Mouse (Mus musculus) heart, embryonic 11.5 days (tissue): ENCODE results near the gene Slc29a1. TPM values are rescaled to one million over a fixed set of nuclear protein-coding genes. Genes with fewer than 3 reads are reported as not detected.
A peak's percentile ranks its signal among the peaks of the same experiment; 100 is the strongest.

Experiments
- ATAC-seq: fragments of 200-750 bp; cut with Nextera tagmentation; replicated peaks from 2 replicates; pipeline ENCODE4 v1.8.0; 2017; ENCODE audit warnings: moderate library complexity; ENCODE audit not compliant: insufficient number of reproducible peaks, low FRiP score, low TSS enrichment
- H3K27ac ChIP-seq: fragments of 300-500 bp; sonication (generic); 2 replicates; pipeline ENCODE4 v1.5.1; 2014; ENCODE audit warnings: mild to moderate bottlenecking, low read depth, low read length
- H3K27me3 ChIP-seq: fragments of 300-500 bp; sonication (generic); 2 replicates; pipeline ENCODE4 v1.6.1; 2014; ENCODE audit warnings: mild to moderate bottlenecking, low read length, mixed read lengths; ENCODE audit not compliant: control insufficient read depth, insufficient read depth
- H3K36me3 ChIP-seq: fragments of 300-500 bp; sonication (generic); 2 replicates; pipeline ENCODE4 v1.6.1; 2014; ENCODE audit warnings: mild to moderate bottlenecking, low read length, moderate library complexity, mixed read lengths; ENCODE audit not compliant: control insufficient read depth, insufficient read depth
- H3K4me1 ChIP-seq: fragments of 300-500 bp; sonication (generic); 2 replicates; pipeline ENCODE4 v1.6.1; 2014; ENCODE audit warnings: low read length; ENCODE audit not compliant: control insufficient read depth, insufficient read depth
- H3K4me2 ChIP-seq: fragments of 300-500 bp; sonication (generic); 2 replicates; pipeline ENCODE4 v1.6.1; 2014; ENCODE audit warnings: mild to moderate bottlenecking, moderate library complexity
- H3K4me3 ChIP-seq: fragments of 300-500 bp; sonication (generic); 2 replicates; pipeline ENCODE4 v1.5.1; 2014; ENCODE audit warnings: low read depth, low read length
- H3K9ac ChIP-seq: fragments of 300-500 bp; sonication (generic); 2 replicates; pipeline ENCODE4 v1.6.1; 2014; ENCODE audit warnings: mild to moderate bottlenecking, low read depth, low read length, moderate library complexity
- H3K9me3 ChIP-seq: fragments of 300-500 bp; sonication (generic); replicated peaks from 2 replicates; pipeline ENCODE4 v1.6.1; 2016; ENCODE audit warnings: low read length; ENCODE audit not compliant: control insufficient read depth
- WGBS: fragments of 180-500 bp; shearing (Covaris S2); extraction: QIAGEN DNeasy Blood & Tissue Kit; methylation state at CpG from one replicate; pipeline ENCODE4 v1.1.7; 2014; ENCODE audit not compliant: insufficient replicate concordance; 5-methylcytosine and 5-hydroxymethylcytosine counted together
- polyA plus RNA-seq: library from polyadenylated mRNA; unstranded; fragments of >200 nt; fragmentation: Nextera tagmentation; extraction: Ambion mirVana; gene quantifications from 2 replicates; pipeline ENCODE4 v1.2.1, GENCODE M21; 2014

Slc29a1 gene
- polyA plus RNA-seq, 1 experiment from 2014 or later = 61.2 TPM

DNA sequence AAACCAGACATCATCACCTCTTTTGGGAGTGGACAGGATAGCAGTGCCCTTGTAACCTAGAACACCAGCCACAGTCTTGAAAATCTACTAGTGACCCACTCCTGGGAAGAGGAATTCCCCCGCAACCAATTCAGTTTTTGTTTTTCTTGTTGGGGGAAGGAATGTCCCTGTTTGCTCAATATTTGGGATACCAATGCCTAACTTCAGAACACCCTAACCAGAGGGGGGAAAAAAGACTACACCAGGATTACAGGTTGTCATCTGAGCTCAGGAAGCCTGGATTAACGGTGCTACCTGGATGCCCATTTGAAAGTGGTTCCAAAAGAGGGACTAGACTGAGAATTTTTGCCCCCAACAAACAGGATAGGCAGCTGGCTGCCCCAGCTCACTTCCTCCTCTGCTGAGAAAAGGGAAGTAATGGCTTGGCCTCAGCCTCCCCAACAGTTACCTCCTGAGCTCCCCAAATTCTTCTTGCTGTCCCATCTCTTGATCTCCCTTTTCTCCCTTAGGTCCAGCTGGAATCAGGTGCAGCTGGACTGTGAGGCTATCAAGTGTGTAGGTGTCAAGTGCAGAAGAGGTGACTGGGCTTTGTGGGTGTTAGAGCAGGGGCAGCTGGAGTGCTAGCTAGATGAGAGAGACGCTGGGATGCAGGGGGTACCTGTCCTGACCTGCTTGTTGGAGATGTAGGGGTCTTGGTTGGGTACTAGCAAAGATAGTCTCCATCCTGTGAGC lies 42.7 kb downstream of the Slc29a1 start:
- Histone ChIP-seq H3K9me3 (no peaks in the 10 kb centered on the region), H3K36me3 (no peaks in the 10 kb centered on the region), H3K9ac (no peak overlapping the region), H3K4me3 (peak overlapping the region; percentile 60), H3K27ac (no peak overlapping the region), H3K4me2 (peak overlapping the region; percentile 94), H3K4me1 (peaks cover 6% of the 10 kb centered on the region; the same call in 1 of the 2 replicates), H3K27me3 (peaks cover 22% of the 10 kb centered on the region)
- WGBS = 71% methylated on average over 3 of the region's 3 CpGs
- ATAC-seq = no peak

DNA sequence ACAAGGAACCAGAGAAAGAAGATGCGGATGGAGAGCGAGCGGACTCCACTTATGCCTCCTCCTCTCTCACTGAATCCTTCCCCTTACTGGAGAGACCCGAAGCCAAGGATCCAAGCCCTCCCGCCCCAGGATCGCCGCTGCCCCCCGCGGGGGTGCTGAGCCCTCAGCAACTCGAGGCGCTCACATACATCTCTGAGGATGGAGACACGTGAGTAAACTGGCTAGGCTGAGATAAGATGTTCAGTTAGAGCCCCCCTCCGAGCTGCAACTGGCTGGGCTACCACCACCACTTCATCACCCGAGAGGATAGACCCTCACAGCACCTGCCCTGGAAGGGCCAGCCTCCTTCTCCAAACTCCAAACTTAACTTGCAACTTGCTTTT lies 43.3 kb downstream of the Slc29a1 start:
- Histone ChIP-seq H3K9ac (peak overlapping the region; percentile 65), H3K4me2 (peak overlapping the region; percentile 94), H3K4me3 (peak overlapping the region; percentile 60), H3K27ac (no peak overlapping the region), H3K27me3 (peaks cover 22% of the 10 kb centered on the region), H3K9me3 (no peaks in the 10 kb centered on the region), H3K4me1 (peaks cover 6% of the 10 kb centered on the region; the same call in 1 of the 2 replicates), H3K36me3 (no peaks in the 10 kb centered on the region)
- ATAC-seq = no peak
- WGBS = 2% methylated on average over 14 of the region's 14 CpGs

DNA sequence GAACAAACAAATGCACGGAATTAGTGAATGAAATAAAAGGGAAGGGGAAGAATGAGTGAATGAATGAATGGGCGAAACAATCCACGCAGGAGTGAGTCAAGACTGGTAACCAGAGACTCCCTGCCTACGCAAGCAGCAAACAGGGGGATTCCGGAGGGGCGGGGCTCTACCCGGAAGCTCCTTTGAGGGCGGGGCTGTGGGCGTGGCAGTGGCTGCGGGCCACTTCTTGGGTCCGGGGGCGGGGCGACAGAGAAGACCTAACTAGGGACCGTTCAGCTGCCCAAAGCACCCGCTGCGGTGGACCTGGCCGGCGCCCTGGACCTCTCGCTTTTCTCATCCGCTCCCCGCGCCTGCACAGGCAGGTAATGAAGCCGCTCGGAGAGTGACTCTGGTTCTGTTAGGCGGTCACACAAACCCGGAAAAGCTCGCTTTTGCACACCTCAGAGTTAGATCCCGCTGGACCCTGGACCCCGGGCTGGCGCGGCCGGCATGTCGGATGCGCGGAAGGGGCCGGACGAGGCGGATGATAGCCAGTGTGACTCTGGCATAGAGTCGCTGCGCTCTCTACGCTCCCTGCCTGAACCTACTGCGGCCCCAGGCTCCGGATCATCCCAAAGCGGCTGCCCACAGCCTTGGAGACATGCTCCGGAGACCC lies 43.8 kb downstream of the Slc29a1 start, which contains the start of gene Nfkbie:
Gene Nfkbie, plus strand, starts transcription at position 252 of the 655 bp plus-strand sequence.
- under 1% methylated on average over 45 of the region's 45 CpGs for WGBS
- H3K27me3 ChIP-seq = peaks cover 22% of the 10 kb centered on the region
- H3K36me3 ChIP-seq = no peaks in the 10 kb centered on the region
- peak within 1 kb of the TSS; percentile 65 for H3K9ac ChIP-seq
- H3K27ac ChIP-seq = no peak within 1 kb of the TSS
- H3K4me1 ChIP-seq = peaks cover 6% of the 10 kb centered on the region; the same call in 1 of the 2 replicates
- H3K9me3 ChIP-seq = no peaks in the 10 kb centered on the region
- peak within 1 kb of the TSS; percentile 94 for H3K4me2 ChIP-seq
- peak; percentile 74 for ATAC-seq
- H3K4me3 ChIP-seq = peak within 1 kb of the TSS; percentile 60

DNA sequence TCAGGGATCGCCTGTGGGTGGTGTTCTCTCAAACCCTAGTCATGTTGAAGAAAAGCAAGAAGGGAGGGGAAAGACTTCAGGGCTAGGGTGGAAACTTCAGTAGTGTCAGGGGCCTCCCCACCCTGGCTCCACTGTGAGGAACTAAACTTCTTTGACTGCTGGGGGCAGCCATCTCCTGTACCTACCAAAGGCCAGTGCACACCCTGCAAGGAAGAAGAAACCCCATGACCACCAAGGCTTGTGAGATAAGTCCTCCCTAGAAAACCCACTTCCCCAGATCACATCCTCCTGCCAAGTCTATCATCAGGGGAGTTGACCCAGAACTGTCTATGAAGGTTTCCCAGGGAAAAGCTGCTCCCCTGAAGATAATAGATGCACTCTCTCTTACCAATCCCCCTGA lies 45.0 kb downstream of the Slc29a1 start:
- no peak overlapping the region for H3K27ac ChIP-seq
- H3K9me3 ChIP-seq = no peaks in the 10 kb centered on the region
- H3K4me2 ChIP-seq = no peak overlapping the region
- H3K36me3 ChIP-seq = no peaks in the 10 kb centered on the region
- 40% methylated on average over 1 of the region's 1 CpGs for WGBS
- no peak for ATAC-seq
- H3K9ac ChIP-seq = no peak overlapping the region
- peaks cover 9% of the 10 kb centered on the region; the same call in 1 of the 2 replicates for H3K4me1 ChIP-seq
- H3K4me3 ChIP-seq = no peak overlapping the region
- H3K27me3 ChIP-seq = peaks cover 25% of the 10 kb centered on the region

DNA sequence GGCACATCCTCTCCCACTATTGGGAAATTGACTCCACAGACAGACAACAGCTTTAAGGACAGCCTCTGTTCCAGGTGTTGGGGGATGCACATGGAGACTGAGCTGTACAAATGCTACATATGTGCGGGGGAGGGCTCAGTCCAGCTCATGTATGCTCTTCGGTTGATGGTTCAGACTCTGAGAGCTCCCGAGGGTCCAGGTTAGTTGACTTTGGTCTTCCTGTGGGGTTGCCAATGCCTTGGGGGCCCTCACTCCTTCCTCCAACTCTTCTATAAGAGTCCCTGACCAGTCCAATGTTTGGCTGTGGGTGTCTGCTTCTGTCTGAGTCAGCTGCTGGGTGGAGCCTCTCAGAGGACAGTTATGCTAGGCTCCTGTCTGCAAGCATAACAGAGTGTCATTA lies 46.3 kb downstream of the Slc29a1 start:
- Histone ChIP-seq H3K9ac (no peak overlapping the region), H3K4me2 (no peak overlapping the region), H3K27me3 (peaks cover 39% of the 10 kb centered on the region), H3K4me3 (no peak overlapping the region), H3K27ac (no peak overlapping the region), H3K9me3 (no peaks in the 10 kb centered on the region), H3K4me1 (peaks cover 12% of the 10 kb centered on the region), H3K36me3 (no peaks in the 10 kb centered on the region)
- no peak for ATAC-seq
- WGBS = 65% methylated on average over 3 of the region's 3 CpGs

DNA sequence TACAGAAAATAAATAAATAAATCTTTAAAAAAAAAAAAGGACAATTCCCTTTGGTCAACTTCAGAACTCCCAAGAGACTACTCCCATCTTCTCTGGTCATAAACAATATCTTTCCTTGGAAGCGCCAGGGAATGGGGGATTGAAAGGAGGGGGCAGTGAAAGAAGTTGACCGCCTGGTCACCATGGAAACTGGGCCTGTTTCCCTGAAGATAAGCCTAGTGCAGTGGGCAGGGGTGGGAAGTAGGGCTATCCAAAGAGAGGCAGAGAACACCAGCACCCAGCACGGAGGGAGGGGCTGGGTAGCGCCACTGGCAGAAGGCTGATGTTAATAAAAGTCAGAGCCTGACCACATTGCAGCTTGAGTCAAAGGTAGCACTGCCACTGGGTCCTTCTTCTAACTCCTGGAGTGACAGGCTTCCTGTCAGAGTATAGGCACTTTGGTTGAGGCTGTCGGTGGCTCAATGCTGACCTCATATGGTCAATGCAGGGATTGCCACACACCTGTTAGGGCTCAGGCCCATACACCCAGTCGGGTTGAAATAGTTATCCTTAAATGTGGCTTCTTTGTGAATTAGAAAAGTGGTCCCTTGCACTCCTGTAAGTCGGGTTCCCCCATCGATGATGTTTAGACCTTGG lies 47.5 kb downstream of the Slc29a1 start:
- Histone ChIP-seq H3K36me3 (no peaks in the 10 kb centered on the region), H3K4me2 (peak overlapping the region; percentile 30; the same call in 1 of the 2 replicates), H3K9ac (no peak overlapping the region), H3K4me1 (peaks cover 12% of the 10 kb centered on the region), H3K9me3 (no peaks in the 10 kb centered on the region), H3K4me3 (no peak overlapping the region), H3K27ac (no peak overlapping the region), H3K27me3 (peaks cover 42% of the 10 kb centered on the region)
- no peak for ATAC-seq
- WGBS = 3% methylated on average over 8 of the region's 8 CpGs

DNA sequence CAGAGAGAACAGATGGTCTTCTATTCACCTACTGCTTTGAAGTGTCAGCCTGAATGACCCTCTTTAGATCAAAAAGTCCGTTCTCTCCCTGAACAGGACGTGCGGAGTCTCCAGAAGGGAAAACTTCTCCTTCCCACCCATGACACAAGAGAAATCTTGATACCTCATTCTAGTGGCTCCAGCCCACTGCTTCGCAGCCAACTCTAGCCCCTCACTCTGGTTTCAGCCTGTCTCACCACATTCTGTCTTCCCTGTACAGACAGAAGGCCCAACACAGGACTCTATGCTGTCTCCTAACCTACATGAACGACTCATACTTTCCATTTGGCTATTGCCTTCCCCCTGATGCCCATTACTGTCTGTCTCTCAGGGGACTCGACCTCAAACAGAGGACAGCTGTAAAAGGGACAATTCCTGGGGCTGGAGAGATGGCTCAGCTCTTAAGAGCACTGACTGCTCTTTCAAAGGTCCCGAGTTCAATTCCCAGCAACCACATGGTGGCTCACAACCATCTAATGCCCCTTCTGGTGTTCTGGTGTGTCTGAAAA lies 48.1 kb downstream of the Slc29a1 start:
- H3K36me3 ChIP-seq = no peaks in the 10 kb centered on the region
- ATAC-seq = no peak
- no peak overlapping the region for H3K9ac ChIP-seq
- H3K4me2 ChIP-seq = no peak overlapping the region
- H3K4me1 ChIP-seq = peaks cover 11% of the 10 kb centered on the region
- H3K27ac ChIP-seq = no peak overlapping the region
- 64% methylated on average over 7 of the region's 7 CpGs for WGBS
- peaks cover 42% of the 10 kb centered on the region for H3K27me3 ChIP-seq
- no peaks in the 10 kb centered on the region for H3K9me3 ChIP-seq
- H3K4me3 ChIP-seq = no peak overlapping the region

DNA sequence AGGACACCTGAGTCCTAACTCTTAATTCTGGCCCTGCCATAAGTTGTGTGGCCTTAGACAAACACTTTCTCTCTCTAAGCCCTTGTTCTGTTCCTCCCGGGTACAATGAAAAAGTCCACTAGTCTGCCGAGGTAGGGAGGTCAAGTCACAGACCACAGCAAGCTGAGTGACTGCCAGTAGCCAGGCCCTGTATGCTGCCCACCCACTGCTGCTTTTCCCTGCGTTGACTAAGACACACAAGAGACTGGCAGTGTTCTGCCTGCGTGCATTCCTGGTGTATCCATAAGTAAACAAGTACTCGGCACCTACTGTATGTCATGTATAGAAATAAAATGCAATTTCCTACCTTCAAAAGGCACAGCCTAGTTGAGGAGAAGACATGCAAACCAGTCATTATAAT lies 49.2 kb downstream of the Slc29a1 start:
- Histone ChIP-seq H3K9ac (no peak overlapping the region), H3K27ac (no peak overlapping the region), H3K9me3 (no peaks in the 10 kb centered on the region), H3K4me3 (peak overlapping the region; percentile 65), H3K36me3 (no peaks in the 10 kb centered on the region), H3K27me3 (peaks cover 50% of the 10 kb centered on the region), H3K4me2 (peak overlapping the region; percentile 91), H3K4me1 (peaks cover 15% of the 10 kb centered on the region)
- 42% methylated on average over 5 of the region's 5 CpGs for WGBS
- ATAC-seq = no peak
